Mouse (Mus musculus) Patski (cell line): ENCODE measurements around the gene Cbx5. TPM values are rescaled to one million over a fixed set of nuclear protein-coding genes. Genes with fewer than 3 reads are reported as not detected.
A peak's percentile ranks its signal among the peaks of the same experiment; 100 is the strongest.

Source experiments
- ATAC-seq: fragments of 100-300 bp; one replicate; pipeline ENCODE4 v1.8.0; 2021
- CTCF ChIA-PET: fragments of 350-600 bp; sonication (Branson Sonifier 250); formaldehyde crosslinking; loops from one replicate; lab custom pipeline; 2022; ENCODE audit warnings: inconsistent platforms; lab: Charles Lee
- POLR2A ChIA-PET: fragments of 350-600 bp; sonication (Branson Sonifier 250); formaldehyde crosslinking; loops from one replicate; lab custom pipeline; 2022; ENCODE audit warnings: antibody characterized with exemption, inconsistent platforms; lab: Charles Lee
- DNase-seq: peaks from one replicate; pipeline ENCODE4 v3.0.0-alpha.2; 2011; ENCODE audit warnings: low read depth, low spot score
- H3K27me3 ChIP-seq: fragments of 371-371 bp; one replicate; pipeline ENCODE4 v1.5.1; 2021
- CTCF ChIP-seq: fragments of 100-300 bp; IDR thresholded peaks from one replicate; pipeline ENCODE4 v1.5.1; 2021
- in situ Hi-C: fragments of 300-500 bp; cut with MboI; formaldehyde crosslinking; loops from 3 replicates; pipeline ENCODE4 v1.11.1; 2018; ENCODE audit warnings: low pct_unique_long_range_greater_than_20kb, mixed read lengths
- polyA plus RNA-seq: library from polyadenylated mRNA; unstranded; gene quantifications from one replicate; pipeline ENCODE4 v1.2.3, GENCODE M21; 2021

The Cbx5 gene
- polyA plus RNA-seq, 1 experiment from 2014 or later = 92.4 TPM

- ChIA-PET CTCF (interaction anchor here (1.9 kb wide), 1 partner anchor 12 kb away, joined by 4 read pairs; no protein-coding TSS in a partner anchor), POLR2A (no interaction called here)
- no peak for TF ChIP-seq CTCF
- ATAC-seq (no peak), DNase-seq (no peak)
- in situ Hi-C loops = no loop called here
- no peaks in the 10 kb centered on the region for H3K27me3 ChIP-seq
These were observed 23.6 kb downstream of the Cbx5 start for GRCm38 (mm10) chr15:103216052-103216451.

- CTCF ChIA-PET = interaction anchor here (0.7 to 1.9 kb wide), 2 partner anchors 13 to 36 kb away, joined by 3 to 4 read pairs; no protein-coding TSS in a partner anchor
- TF ChIP-seq CTCF = no peak
- H3K27me3 ChIP-seq = no peaks in the 10 kb centered on the region
- in situ Hi-C loops = no loop called here
- DNase-seq (peak; percentile 62), ATAC-seq (peak; percentile 70)
- POLR2A ChIA-PET = interaction anchor here (1.0 to 1.6 kb wide), 2 partner anchors 24 to 27 kb away, joined by 5 read pairs; no protein-coding TSS in a partner anchor
These were observed 24.4 kb downstream of the Cbx5 start for GRCm38 (mm10) chr15:103214971-103215907.

- no peak for TF ChIP-seq CTCF
- no peaks in the 10 kb centered on the region for H3K27me3 ChIP-seq
- POLR2A ChIA-PET = interaction anchor here (1.0 to 1.6 kb wide), 2 partner anchors 25 to 28 kb away, joined by 5 read pairs; no protein-coding TSS in a partner anchor
- CTCF ChIA-PET = interaction anchor here (1.2 to 1.3 kb wide), 2 partner anchors 9 to 28 kb away, joined by 3 to 6 read pairs; no protein-coding TSS in a partner anchor
- ATAC-seq = no peak
- in situ Hi-C loops = no loop called here
- no peak for DNase-seq
These were observed 25.5 kb downstream of the Cbx5 start for GRCm38 (mm10) chr15:103214149-103214548.

GRCm38 (mm10) chr15:103205156-103205555 lies 34.5 kb downstream of the Cbx5 start:
- in situ Hi-C loops = no loop called here

GRCm38 (mm10) chr15:103202088-103202793 lies 37.4 kb downstream of the Cbx5 start:
- in situ Hi-C loops = no loop called here
- no peak for TF ChIP-seq CTCF
- CTCF ChIA-PET = interaction anchor here (1.3 to 7.3 kb wide), 4 partner anchors 15 to 111 kb away, joined by 3 to 55 read pairs (median 5); no protein-coding TSS in a partner anchor
- ATAC-seq (no peak), DNase-seq (no peak)
- POLR2A ChIA-PET = interaction anchor here (0.7 to 1.1 kb wide), 2 partner anchors 8 to 12 kb away, joined by 3 read pairs; no protein-coding TSS in a partner anchor
- H3K27me3 ChIP-seq = no peaks in the 10 kb centered on the region

More at GRCm38 (mm10) chr15:103205156-103205555, 34.5 kb downstream of the Cbx5 start:
- H3K27me3 ChIP-seq = no peaks in the 10 kb centered on the region
- ChIA-PET CTCF (interaction anchor here (1.0 to 1.7 kb wide), 8 partner anchors 9 to 81 kb away, joined by 3 to 7 read pairs (median 4); partner anchors contain the start of gene Copz1), POLR2A (no interaction called here)
- no peak for DNase-seq
- no peak for ATAC-seq
- peak; percentile 53 for TF ChIP-seq CTCF

GRCm38 (mm10) chr15:103197785-103198184 lies 41.8 kb downstream of the Cbx5 start:
- DNase-seq (no peak), ATAC-seq (no peak)
- H3K27me3 ChIP-seq = no peaks in the 10 kb centered on the region
- POLR2A ChIA-PET = interaction anchor here (0.6 to 0.7 kb wide), 2 partner anchors 12 to 36 kb away, joined by 3 read pairs; no protein-coding TSS in a partner anchor
- CTCF ChIA-PET = interaction anchor here (0.9 to 7.3 kb wide), 4 partner anchors 10 to 95 kb away, joined by 3 to 55 read pairs (median 3); no protein-coding TSS in a partner anchor
- in situ Hi-C loops = no loop called here
- no peak for TF ChIP-seq CTCF

GRCm38 (mm10) chr15:103196835-103197234 lies 42.8 kb downstream of the Cbx5 start:
- CTCF ChIA-PET = interaction anchor here (1.9 to 7.3 kb wide), 2 partner anchors 9 to 15 kb away, joined by 5 to 55 read pairs; no protein-coding TSS in a partner anchor
- in situ Hi-C loops = no loop called here
- POLR2A ChIA-PET = no interaction called here
- no peak for TF ChIP-seq CTCF
- ATAC-seq (no peak), DNase-seq (no peak)
- no peaks in the 10 kb centered on the region for H3K27me3 ChIP-seq

GRCm38 (mm10) chr15:103193606-103194005 lies 46.0 kb downstream of the Cbx5 start:
- ChIA-PET POLR2A (no interaction called here), CTCF (interaction anchor here (0.7 to 1.5 kb wide), 3 partner anchors 11 to 39 kb away, joined by 3 to 4 read pairs (median 3); no protein-coding TSS in a partner anchor)
- ATAC-seq (no peak), DNase-seq (no peak)
- in situ Hi-C loops = no loop called here
- H3K27me3 ChIP-seq = no peaks in the 10 kb centered on the region
- no peak for TF ChIP-seq CTCF

GRCm38 (mm10) chr15:103190531-103191462 lies 48.8 kb downstream of the Cbx5 start:
- in situ Hi-C loops = no loop called here
- ATAC-seq (no peak), DNase-seq (no peak)
- no peaks in the 10 kb centered on the region for H3K27me3 ChIP-seq
- POLR2A ChIA-PET = interaction anchor here (0.6 to 0.7 kb wide), 2 partner anchors 11 to 112 kb away, joined by 3 to 4 read pairs; no protein-coding TSS in a partner anchor
- CTCF ChIA-PET = interaction anchor here (1.1 to 8.0 kb wide), 12 partner anchors 8 to 204 kb away, joined by 3 to 55 read pairs (median 5); no protein-coding TSS in a partner anchor
- TF ChIP-seq CTCF = peak; percentile 85
